Mouse (Mus musculus): ENCODE results near the gene Kcnj16.
A peak's percentile ranks its signal among the peaks of the same experiment; 100 is the strongest.

Kcnj16 gene

GRCm38 (mm10) chr11:110967762-110968135 lies at the start of gene Kcnj16:
Kcnj16 (plus strand) TSS chr11:110968033.
- DNase-seq (ENCODE audit: low spot score), result no peak

- no peak for DNase-seq (ENCODE audit: low spot score)
These were observed 48.9 kb upstream of the Kcnj16 start for GRCm38 (mm10) chr11:110918808-110919465.

DNA sequence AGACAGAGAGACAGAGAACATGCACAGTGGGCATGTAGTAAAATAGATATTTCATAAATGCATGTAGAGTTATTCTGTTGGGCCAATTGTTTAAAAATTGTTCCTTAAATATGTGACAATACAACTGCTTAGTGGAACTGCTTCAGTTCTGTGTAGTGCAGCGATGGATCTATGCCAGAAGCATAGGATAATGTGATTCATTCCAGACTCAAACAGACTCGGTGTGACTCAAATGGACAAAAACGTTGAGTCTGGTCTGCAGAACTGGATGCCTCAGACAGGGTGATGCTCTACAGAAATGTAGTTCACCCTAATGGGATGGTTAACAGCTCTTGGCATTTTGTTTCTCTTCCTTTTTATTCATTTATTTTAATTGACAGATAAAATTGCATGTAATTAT lies 32.1 kb upstream of the Kcnj16 start:
- no peak for DNase-seq (ENCODE audit: low spot score)

GRCm38 (mm10) chr11:110942280-110942679 lies 25.6 kb upstream of the Kcnj16 start:
- DNase-seq (ENCODE audit: low spot score), result no peak

DNA sequence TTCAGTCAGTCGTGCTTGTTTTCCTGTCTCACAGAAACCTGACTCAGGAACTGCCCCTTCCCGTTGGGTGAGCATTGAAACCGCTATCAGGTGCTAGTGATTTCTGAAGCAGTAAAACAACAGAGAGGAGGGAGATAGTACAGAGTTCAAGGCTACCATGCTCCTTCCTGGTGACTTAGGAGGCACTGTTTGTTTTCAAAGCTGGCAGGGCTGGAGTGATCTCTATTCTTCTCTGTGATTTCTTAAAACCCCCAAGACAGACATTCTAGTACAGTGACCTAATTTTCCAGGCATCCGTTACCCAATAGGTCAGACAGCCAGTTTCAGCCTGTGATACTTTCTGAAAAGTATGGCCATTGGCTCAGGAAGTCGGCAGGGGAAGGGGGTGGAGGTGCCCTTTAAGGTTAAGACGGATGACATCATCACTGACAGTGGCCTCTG lies 25.1 kb upstream of the Kcnj16 start:
- DNase-seq (ENCODE audit: low spot score), result peak; percentile 24

DNA sequence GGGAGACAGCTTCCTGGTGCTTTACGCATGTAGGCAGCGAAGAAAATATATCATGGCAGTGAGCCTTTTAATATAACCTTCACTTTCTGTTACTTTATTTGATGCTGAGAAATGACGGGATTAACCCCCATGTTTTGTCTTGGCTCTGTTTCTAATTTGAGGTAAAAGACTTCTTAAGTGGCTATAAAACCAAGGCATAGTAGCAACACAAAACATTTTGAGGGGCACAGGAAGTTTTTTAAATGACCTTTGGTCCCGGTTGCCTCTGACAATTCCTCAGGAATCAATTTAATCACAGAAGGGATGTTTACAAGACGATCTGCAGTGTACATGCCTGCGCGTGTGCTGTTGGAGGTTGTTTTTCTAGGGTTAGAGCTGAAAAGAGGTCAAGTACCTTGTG lies 11.2 kb upstream of the Kcnj16 start:
- DNase-seq (ENCODE audit: low spot score), result peak; percentile 30

GRCm38 (mm10) chr11:110961592-110962021 lies 6.2 kb upstream of the Kcnj16 start:
- peak; percentile 25 for DNase-seq (ENCODE audit: low spot score)

DNA sequence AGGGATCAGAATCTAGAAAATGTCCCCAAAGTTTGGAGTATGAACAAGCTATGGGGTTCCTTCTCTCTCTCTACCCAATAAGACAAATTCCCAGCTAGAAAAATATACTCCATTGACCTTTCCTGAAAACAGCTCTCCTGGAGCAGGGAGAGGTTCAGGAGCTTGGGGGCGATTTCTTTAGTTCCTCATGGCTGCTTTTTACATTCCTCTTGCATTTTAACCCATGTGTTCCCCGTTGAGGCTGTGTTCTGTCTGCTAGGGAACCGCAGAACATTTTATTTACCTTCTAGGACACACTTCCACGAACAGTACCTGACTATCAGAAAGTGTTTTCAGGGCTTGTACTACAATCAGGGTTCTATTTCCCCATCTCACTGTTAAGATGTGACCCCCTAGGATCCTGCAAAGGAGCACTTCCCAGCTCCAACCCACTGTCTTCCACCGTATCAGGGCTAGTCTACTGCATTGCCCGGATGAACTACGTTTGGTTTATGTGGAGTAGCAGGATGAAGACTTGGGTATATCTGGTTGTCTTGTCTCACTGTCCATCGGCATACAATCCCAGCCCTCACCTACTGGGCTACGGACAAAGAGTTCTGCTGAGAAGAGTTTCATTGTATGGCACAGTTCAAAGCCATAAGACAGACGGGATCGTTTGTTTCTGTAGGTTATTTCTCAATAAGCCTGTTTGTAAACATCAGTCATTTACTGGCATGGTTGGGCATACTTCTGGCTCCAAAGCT lies 643 bp upstream of the Kcnj16 start:
- DNase-seq (ENCODE audit: low spot score), result no peak

GRCm38 (mm10) chr11:110968901-110969300 lies 1.1 kb downstream of the Kcnj16 start:
- DNase-seq (ENCODE audit: low spot score), result no peak

DNA sequence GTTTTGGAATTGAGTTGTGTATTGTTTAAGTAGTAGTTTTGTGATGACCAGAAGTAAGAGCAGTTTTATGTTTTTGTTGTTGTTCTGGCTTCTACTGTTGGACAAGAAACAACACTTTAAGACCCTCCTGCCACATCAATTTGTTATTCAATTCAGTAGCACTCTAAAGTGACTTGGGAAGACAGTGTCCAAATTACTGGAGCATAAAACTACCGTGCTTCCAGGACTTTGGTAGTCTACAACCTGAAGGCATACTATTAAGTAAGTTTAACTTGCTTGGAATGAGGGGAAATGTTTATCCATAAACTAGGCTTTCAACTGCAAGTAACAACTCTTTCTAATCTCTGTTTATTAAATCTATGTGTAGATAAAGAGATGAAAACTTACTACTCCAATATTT lies 17.7 kb downstream of the Kcnj16 start:
- DNase-seq (ENCODE audit: low spot score), result no peak

DNA sequence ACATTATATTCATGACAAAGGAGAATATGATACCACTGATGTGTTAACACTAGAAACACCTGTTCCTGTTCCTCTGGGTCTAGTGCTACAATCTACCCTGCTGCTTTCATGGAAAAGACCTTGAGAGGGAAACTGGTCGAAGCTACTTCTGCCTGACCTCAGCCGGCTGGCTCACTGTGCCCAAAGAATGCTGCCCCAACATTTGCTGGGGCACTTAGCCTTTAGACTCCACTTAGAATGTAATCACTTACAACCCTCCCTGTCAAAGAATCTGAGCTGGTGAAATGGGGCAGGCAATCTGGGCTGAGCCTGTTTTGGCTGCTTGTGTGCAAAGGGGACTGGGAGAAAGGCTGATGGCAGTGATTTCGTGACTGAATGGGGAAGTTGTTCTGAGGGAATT lies 18.1 kb downstream of the Kcnj16 start:
- DNase-seq (ENCODE audit: low spot score), result peak; percentile 23

- DNase-seq (ENCODE audit: low spot score), result peak; percentile 24
These were observed 25.8 kb downstream of the Kcnj16 start for GRCm38 (mm10) chr11:110993616-110994015.

DNA sequence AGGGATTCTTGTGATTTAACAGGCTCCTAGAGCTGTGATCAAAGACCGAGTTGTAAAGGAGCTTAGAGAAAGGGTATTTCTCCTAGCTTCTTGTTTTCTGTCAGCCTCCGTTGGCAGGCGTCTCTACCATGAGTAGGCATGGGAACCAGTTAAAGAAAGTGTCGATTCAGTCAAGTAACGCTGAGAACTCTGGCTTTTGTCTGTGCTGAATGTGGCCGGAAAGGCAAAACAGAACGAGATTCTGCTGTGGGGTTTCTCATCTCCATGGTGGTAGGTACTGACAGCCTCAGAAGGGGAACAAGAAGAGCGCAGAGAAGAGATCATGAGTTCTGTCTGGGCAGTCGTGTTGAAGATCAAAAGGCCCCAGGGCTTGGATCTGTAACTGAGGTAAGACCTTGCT lies 29.4 kb downstream of the Kcnj16 start:
- no peak for DNase-seq (ENCODE audit: low spot score)

DNA sequence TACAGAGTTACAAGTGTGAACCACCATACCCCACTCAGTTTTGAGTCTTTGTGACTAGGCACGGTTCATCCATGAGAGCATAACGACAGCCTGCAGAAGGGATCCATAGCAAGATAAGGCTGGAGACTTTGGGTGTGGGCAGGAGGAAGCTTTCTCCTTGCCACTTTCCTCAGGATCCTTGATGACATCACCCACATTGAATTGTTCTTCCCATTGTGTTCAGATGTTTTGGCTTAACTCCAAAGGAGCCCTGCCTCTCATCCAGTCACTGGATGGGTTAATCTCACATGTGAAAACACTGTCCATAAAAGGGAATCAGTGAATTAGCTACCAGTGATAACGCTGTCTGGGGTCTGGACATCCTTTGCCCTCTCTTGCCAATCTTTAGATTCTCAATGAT lies 37.3 kb downstream of the Kcnj16 start:
- DNase-seq (ENCODE audit: low spot score), result no peak

DNA sequence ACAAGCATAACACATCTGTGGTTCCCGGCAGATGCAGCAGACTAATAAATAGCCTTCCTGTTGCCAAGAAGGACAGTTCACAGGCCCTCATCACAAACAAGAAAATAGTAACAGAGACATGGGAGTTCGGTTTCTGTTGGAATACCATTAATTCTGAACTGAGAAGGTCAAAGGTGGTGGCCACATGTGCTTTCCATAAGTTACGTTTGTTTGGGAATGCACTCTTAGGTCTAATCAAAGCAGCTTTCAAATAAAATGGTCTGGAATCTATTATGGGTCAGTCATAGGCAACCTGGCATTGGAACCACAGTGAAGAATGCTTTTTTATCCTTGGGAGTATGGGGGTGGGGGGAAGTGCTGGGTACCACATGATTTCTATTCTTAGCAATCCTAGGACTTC lies 41.6 kb downstream of the Kcnj16 start:
- DNase-seq (ENCODE audit: low spot score), result peak; percentile 79

GRCm38 (mm10) chr11:111016206-111016605 lies 48.4 kb downstream of the Kcnj16 start:
- DNase-seq (ENCODE audit: low spot score), result no peak

- no peak for DNase-seq (ENCODE audit: low spot score)
These were observed 52.4 kb downstream of the Kcnj16 start for GRCm38 (mm10) chr11:111020211-111020610.

- DNase-seq (ENCODE audit: low spot score), result peak; percentile 35
These were observed 54.9 kb downstream of the Kcnj16 start for GRCm38 (mm10) chr11:111022681-111023281.

GRCm38 (mm10) chr11:111042175-111042574 lies 74.3 kb downstream of the Kcnj16 start:
- DNase-seq (ENCODE audit: low spot score), result peak; percentile 60

DNA sequence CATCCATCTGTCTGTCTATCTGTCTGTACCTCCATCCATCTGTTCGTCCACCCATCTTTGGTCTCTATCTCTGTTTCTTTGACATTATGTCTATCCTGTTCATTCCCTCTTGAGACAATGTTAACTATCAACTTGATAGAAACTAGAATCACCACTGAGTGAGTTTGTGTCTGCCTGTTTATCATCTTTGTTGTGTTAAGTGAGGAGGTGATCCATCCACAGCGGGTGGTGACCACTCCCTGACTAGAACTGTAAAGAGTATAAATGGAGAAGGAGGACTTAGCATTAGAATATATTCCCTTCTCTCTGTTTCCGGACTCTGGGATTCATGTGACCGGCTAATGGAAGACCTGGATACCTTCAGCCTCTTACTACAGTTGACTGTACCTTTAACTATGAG lies 75.5 kb downstream of the Kcnj16 start:
- no peak for DNase-seq (ENCODE audit: low spot score)

GRCm38 (mm10) chr11:111054252-111054651 lies 86.4 kb downstream of the Kcnj16 start:
- no peak for DNase-seq (ENCODE audit: low spot score)

- no peak for DNase-seq (ENCODE audit: low spot score)
These were observed 87.3 kb downstream of the Kcnj16 start for GRCm38 (mm10) chr11:111054854-111055822.

All from embryo, embryonic 10 days (tissue).